ENCODE assay signal across 9 mouse cellular contexts in the genomic region with DNA sequence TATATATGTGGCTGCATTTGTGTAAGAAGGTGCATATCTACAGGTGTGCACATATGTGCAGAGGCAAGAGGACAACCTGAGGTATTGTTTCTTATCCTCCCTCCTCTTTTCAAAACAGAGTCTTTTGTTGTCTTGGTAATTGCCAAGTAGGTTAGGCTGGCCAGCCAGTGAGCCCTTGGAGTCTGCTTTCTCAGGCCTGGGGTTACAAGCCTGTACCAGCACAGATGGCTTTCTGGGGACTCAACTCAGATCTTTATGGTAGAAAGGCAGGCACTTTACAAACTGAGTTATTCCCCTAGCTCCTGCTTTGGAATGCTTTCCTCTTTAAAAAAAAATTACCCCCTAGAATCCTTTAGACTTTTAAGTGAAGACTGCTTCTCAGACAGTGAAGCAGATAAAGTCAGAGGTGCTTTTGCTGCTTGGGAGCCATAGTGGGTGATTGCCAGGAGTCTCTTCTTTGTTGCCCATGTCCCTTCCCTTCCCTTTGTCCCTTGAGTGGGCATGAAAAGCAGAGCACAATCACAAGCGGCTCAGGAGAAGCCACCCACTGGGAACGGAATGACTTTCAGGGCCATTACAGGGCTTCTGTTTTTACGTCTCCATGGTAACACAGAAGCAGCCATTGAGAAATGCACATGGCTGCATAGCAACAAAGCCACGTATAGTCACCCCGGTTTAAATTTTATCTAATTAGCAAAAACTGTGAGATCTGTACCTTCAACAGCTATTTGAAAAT. TPM values are rescaled to one million over a fixed set of nuclear protein-coding genes. Genes with fewer than 3 reads are reported as not detected.
A peak's percentile ranks its signal among the peaks of the same experiment; 100 is the strongest.
DNase-seq lines count a peak whose midpoint lies in the region; ATAC-seq lines count a peak whose summit lies in the region.
"Had no signal": no experiment of that assay in that cellular context is flagged by ENCODE, and none has a peak within 500 bp of the region (broad histone marks: within the 10 kb centered on the region; RNA-seq: fewer than 3 reads in every experiment).

No protein-coding gene starts in this region.

- DNase-seq in kidney, adult 18-20 months = no peak
- DNase-seq in hindlimb bud, embryonic 11.5 days (ENCODE audit: extremely low spot score, low read depth, low spot score) = peak; percentile 72
- DNase-seq in neural tube, embryonic 11.5 days (ENCODE audit: low spot score) = peak; percentile 80
- no peak for DNase-seq in urinary bladder, postnatal 4 days (ENCODE audit: low spot score in 2 of 2)
- DNase-seq in right cerebral cortex, postnatal 4 days = no peak
- DNase-seq in adrenal gland, postnatal 4 days (ENCODE audit: low spot score in 2 of 2) = no peak
- DNase-seq: adrenal gland, postnatal 36 days had no signal

- peak; percentile 78 for ATAC-seq in kidney, embryonic 15.5 days (replicated peaks; ENCODE audit: low FRiP score)
- peak; percentile 56; the same call in 1 of the 2 replicates for ATAC-seq in embryonic facial prominence, embryonic 12.5 days (ENCODE audit: insufficient number of reproducible peaks, insufficient read depth, low FRiP score, low TSS enrichment)
- ATAC-seq in neural tube, embryonic 11.5 days (ENCODE audit: insufficient read depth, low FRiP score, low TSS enrichment) = peak; percentile 97

- H3K4me1 ChIP-seq in kidney, embryonic 15.5 days = no peaks in the 10 kb centered on the region
- no peaks in the 10 kb centered on the region; the same call in 1 of the 2 replicates for H3K4me1 ChIP-seq in embryonic facial prominence, embryonic 12.5 days
- peaks cover 6% of the 10 kb centered on the region; the same call in 1 of the 2 replicates for H3K4me1 ChIP-seq in neural tube, embryonic 11.5 days (ENCODE audit: control insufficient read depth, insufficient read depth, low read length)

- no peaks in the 10 kb centered on the region for H3K36me3 ChIP-seq in kidney, embryonic 15.5 days
- H3K36me3 ChIP-seq in embryonic facial prominence, embryonic 12.5 days = no peaks in the 10 kb centered on the region
- no peaks in the 10 kb centered on the region for H3K36me3 ChIP-seq in neural tube, embryonic 11.5 days (ENCODE audit: control insufficient read depth, insufficient read depth, low read length)

- no peak overlapping the region for H3K27ac ChIP-seq in kidney, embryonic 15.5 days
- H3K27ac ChIP-seq in embryonic facial prominence, embryonic 12.5 days = no peak overlapping the region
- H3K27ac ChIP-seq in neural tube, embryonic 11.5 days (ENCODE audit: low read depth, low read length) = peak overlapping the region; percentile 70

- no peak overlapping the region for H3K4me3 ChIP-seq in kidney, embryonic 15.5 days (replicated peaks)
- no peak overlapping the region for H3K4me3 ChIP-seq in embryonic facial prominence, embryonic 12.5 days
- H3K4me3 ChIP-seq in neural tube, embryonic 11.5 days (ENCODE audit: low read depth, low read length) = no peak overlapping the region

- no peak overlapping the region for H3K9ac ChIP-seq in kidney, embryonic 15.5 days
- H3K9ac ChIP-seq in embryonic facial prominence, embryonic 12.5 days = no peak overlapping the region
- no peak overlapping the region; the same call in 1 of the 2 replicates for H3K9ac ChIP-seq in neural tube, embryonic 11.5 days (ENCODE audit: low read length)

- H3K9me3 ChIP-seq in kidney, embryonic 15.5 days (replicated peaks) = no peaks in the 10 kb centered on the region
- no peaks in the 10 kb centered on the region for H3K9me3 ChIP-seq in embryonic facial prominence, embryonic 12.5 days
- H3K9me3 ChIP-seq in neural tube, embryonic 11.5 days (ENCODE audit: control insufficient read depth, low read length) = no peaks in the 10 kb centered on the region

- no peak overlapping the region for H3K4me2 ChIP-seq in kidney, embryonic 15.5 days
- peak overlapping the region; percentile 5; the same call in 1 of the 2 replicates for H3K4me2 ChIP-seq in embryonic facial prominence, embryonic 12.5 days (replicated peaks)
- H3K4me2 ChIP-seq in neural tube, embryonic 11.5 days (ENCODE audit: low read depth) = peak overlapping the region; percentile 12

- no peaks in the 10 kb centered on the region for H3K27me3 ChIP-seq in kidney, embryonic 15.5 days
- no peaks in the 10 kb centered on the region for H3K27me3 ChIP-seq in embryonic facial prominence, embryonic 12.5 days
- H3K27me3 ChIP-seq in neural tube, embryonic 11.5 days (ENCODE audit: control insufficient read depth, insufficient read depth, low read length) = no peaks in the 10 kb centered on the region

- 9% methylated on average over 5 of the region's 5 CpGs for WGBS in kidney, embryonic 15.5 days
- WGBS in embryonic facial prominence, embryonic 12.5 days = 8% methylated on average over 5 of the region's 5 CpGs
- WGBS in neural tube, embryonic 11.5 days = 1% methylated on average over 5 of the region's 5 CpGs

RNA-seq across cellular contexts. Expression of a gene that starts 18.2 kb away (rescaled TPM):
- polyA plus RNA-seq in kidney, embryonic 15.5 days (2015; fragmentation: Nextera tagmentation; extraction: Ambion mirVana) = 0.91 and 1.5 TPM in 2 replicates
- 0.19 and 0.36 TPM in 2 replicates for polyA plus RNA-seq in embryonic facial prominence, embryonic 12.5 days (2016; fragmentation: Nextera tagmentation; extraction: Ambion mirVana)
- 0.28 and 0.65 TPM in 2 replicates for polyA plus RNA-seq in neural tube, embryonic 11.5 days (2014; fragmentation: Nextera tagmentation; extraction: Ambion mirVana)
- 1 to 10 TPM; 1.5 to 2.0 TPM for total RNA-seq in adrenal gland, postnatal 4 days (2021)

RNA-seq across cellular contexts. Expression of a gene that starts 34.4 kb away (rescaled TPM):
- polyA plus RNA-seq in kidney, embryonic 15.5 days (2015; fragmentation: Nextera tagmentation; extraction: Ambion mirVana) = 41.5 and 42.2 TPM in 2 replicates
- 14.8 and 15.3 TPM in 2 replicates for polyA plus RNA-seq in embryonic facial prominence, embryonic 12.5 days (2016; fragmentation: Nextera tagmentation; extraction: Ambion mirVana)
- 5.0 and 5.2 TPM in 2 replicates for polyA plus RNA-seq in neural tube, embryonic 11.5 days (2014; fragmentation: Nextera tagmentation; extraction: Ambion mirVana)
- 100 to 1,000 TPM; 106 to 126 TPM for total RNA-seq in adrenal gland, postnatal 4 days (2021)

Comparison
In these comparisons a context has a peak if more than half of its experiments do, and no peak if none do; other contexts are left out.
1. DNase-seq: peak in hindlimb bud, embryonic 11.5 days (single experiment) and neural tube, embryonic 11.5 days (single experiment); none in kidney, adult 18-20 months (single experiment), urinary bladder, postnatal 4 days (0 of 2), right cerebral cortex, postnatal 4 days (single experiment) and adrenal gland, postnatal 4 days (0 of 2).
2. Peak in every context shown above with its lines, with median percentiles within 50 percentile points of each other: ATAC-seq.